Mouse (Mus musculus) MEL (cell line): ENCODE data around the gene Zfp51. TPM values are rescaled to one million over a fixed set of nuclear protein-coding genes. Genes with fewer than 3 reads are reported as not detected.
A peak's percentile ranks its signal among the peaks of the same experiment; 100 is the strongest.

ENCODE experiments used
- DNase-seq: peaks from one replicate; pipeline ENCODE4 v3.0.0; 2011; ENCODE audit warnings: low read depth, low spot score
- H3K27ac ChIP-seq: 2 replicates; pipeline ENCODE4 v1.5.1; 2012; ENCODE audit warnings: low read depth, mild to moderate bottlenecking, control low read depth, low read length, moderate library complexity; ENCODE audit not compliant: control insufficient read depth
- H3K27me3 ChIP-seq, 2 experiments: fragments of 150-350 bp in 1 of 2; sonication (generic) in 1 of 2; 2 replicates each; pipeline ENCODE4 v1.6.1; 2012; ENCODE audit warnings: low read length in 2 of 2, mild to moderate bottlenecking in 2 of 2, improper control_type of control experiment in 1 of 2, moderate library complexity in 1 of 2; ENCODE audit not compliant: insufficient read depth in 2 of 2, control insufficient read depth in 1 of 2
- H3K36me3 ChIP-seq, 2 experiments: 2 replicates each; pipeline ENCODE4 v1.6.1; 2012 to 2014; ENCODE audit warnings: low read length in 2 of 2, improper control_type of control experiment in 1 of 2, inconsistent platforms in 1 of 2, mild to moderate bottlenecking in 1 of 2; ENCODE audit not compliant: insufficient read depth in 2 of 2, control insufficient read depth in 1 of 2
- H3K4me1 ChIP-seq, 2 experiments: fragments of 150-350 bp in 1 of 2; sonication (generic) in 1 of 2; 2 replicates each; pipeline ENCODE4 v1.6.1; 2012; ENCODE audit warnings: low read length in 2 of 2, improper control_type of control experiment in 1 of 2, mild to moderate bottlenecking in 1 of 2; ENCODE audit not compliant: insufficient read depth in 2 of 2, control insufficient read depth in 1 of 2
- H3K4me3 ChIP-seq, 2 experiments: fragments of 150-350 bp in 1 of 2; sonication (generic) in 1 of 2; 2 replicates each; pipeline ENCODE4 v1.5.1; 2012; ENCODE audit warnings: low read depth in 2 of 2, low read length in 2 of 2, mild to moderate bottlenecking in 2 of 2, moderate library complexity in 2 of 2, control low read depth in 1 of 2, improper control_type of control experiment in 1 of 2; ENCODE audit not compliant: control insufficient read depth in 1 of 2, insufficient read depth in 1 of 2
- H3K79me2 ChIP-seq: 2 replicates; pipeline ENCODE4 v1.6.1; 2012; ENCODE audit warnings: mild to moderate bottlenecking, low read length, moderate library complexity; ENCODE audit not compliant: control insufficient read depth, poor library complexity, insufficient read depth
- H3K9ac ChIP-seq: 2 replicates; pipeline ENCODE4 v1.6.1; 2012; ENCODE audit warnings: low read depth, mild to moderate bottlenecking, control low read depth, low read length, moderate library complexity; ENCODE audit not compliant: control insufficient read depth, poor library complexity, severe bottlenecking
- H3K9me3 ChIP-seq: fragments of 150-350 bp; sonication (generic); replicated peaks from 2 replicates; pipeline ENCODE4 v1.6.1; 2012; ENCODE audit warnings: mild to moderate bottlenecking, low read length, improper control_type of control experiment, moderate library complexity; ENCODE audit not compliant: insufficient read depth
- BHLHE40 ChIP-seq: IDR thresholded peaks from 2 replicates; pipeline ENCODE4 v1.6.1; 2012; ENCODE audit warnings: low read depth, mild to moderate bottlenecking, inconsistent platforms, low read length, improper control_type of control experiment, borderline replicate concordance
- CTCF ChIP-seq, 3 experiments: IDR thresholded peaks in 2 of 3; conservative IDR thresholded peaks in 1 of 3; 2 replicates each; pipeline ENCODE4 v1.5.1; 2011 to 2012; ENCODE audit warnings: low read length in 3 of 3, low read depth in 2 of 3, mild to moderate bottlenecking in 2 of 3, improper control_type of control experiment in 1 of 3, inconsistent platforms in 1 of 3, mixed read lengths in 1 of 3, moderate library complexity in 1 of 3; ENCODE audit not compliant: control insufficient read depth in 1 of 3, insufficient read depth in 1 of 3, poor library complexity in 1 of 3, severe bottlenecking in 1 of 3
- GABPA ChIP-seq: IDR thresholded peaks from 2 replicates; pipeline ENCODE4 v1.6.1; 2012; ENCODE audit warnings: low read depth, mild to moderate bottlenecking, inconsistent platforms, low read length, improper control_type of control experiment, moderate library complexity
- MAFK ChIP-seq: IDR thresholded peaks from 2 replicates; pipeline ENCODE4 v1.6.1; 2011; ENCODE audit warnings: low read depth, mild to moderate bottlenecking, low read length, improper control_type of control experiment, borderline replicate concordance
- MAZ ChIP-seq: IDR thresholded peaks from 2 replicates; pipeline ENCODE4 v1.6.1; 2012; ENCODE audit warnings: low read depth, mild to moderate bottlenecking, inconsistent platforms, low read length, improper control_type of control experiment
- MEF2A ChIP-seq: IDR thresholded peaks from 2 replicates; pipeline ENCODE4 v1.6.1; 2014; ENCODE audit warnings: low read depth, mild to moderate bottlenecking, inconsistent platforms, low read length, improper control_type of control experiment; ENCODE audit not compliant: poor library complexity, insufficient replicate concordance, severe bottlenecking; ENCODE audit errors: extremely low read depth
- MXI1 ChIP-seq: IDR thresholded peaks from 2 replicates; pipeline ENCODE4 v1.6.1; 2011; ENCODE audit warnings: mild to moderate bottlenecking, low read depth, low read length, improper control_type of control experiment
- MYB ChIP-seq: IDR thresholded peaks from 2 replicates; pipeline ENCODE4 v1.6.1; 2011; ENCODE audit warnings: mild to moderate bottlenecking, low read depth, low read length, improper control_type of control experiment
- NELFE ChIP-seq: IDR thresholded peaks from 2 replicates; pipeline ENCODE4 v1.6.1; 2011; ENCODE audit warnings: low read depth, low read length, improper control_type of control experiment
- NRF1 ChIP-seq: IDR thresholded peaks from 2 replicates; pipeline ENCODE4 v1.6.1; 2014; ENCODE audit warnings: low read depth, mild to moderate bottlenecking, inconsistent platforms, low read length, improper control_type of control experiment, moderate library complexity; ENCODE audit not compliant: poor library complexity, insufficient read depth, severe bottlenecking
- POLR2AphosphoS2 ChIP-seq: IDR thresholded peaks from 2 replicates; pipeline ENCODE4 v1.6.1; 2011; ENCODE audit warnings: low read length, improper control_type of control experiment
- RAD21 ChIP-seq: IDR thresholded peaks from 2 replicates; pipeline ENCODE4 v1.6.1; 2011; ENCODE audit warnings: mild to moderate bottlenecking, low read depth, low read length, improper control_type of control experiment
- SMC3 ChIP-seq: IDR thresholded peaks from 2 replicates; pipeline ENCODE4 v1.6.1; 2011; ENCODE audit warnings: low read depth, low read length, improper control_type of control experiment
- TAL1 ChIP-seq: IDR thresholded peaks from 2 replicates; pipeline ENCODE4 v1.6.1; 2012; ENCODE audit warnings: mild to moderate bottlenecking, inconsistent platforms, low read length, moderate library complexity, mixed read lengths
- TBP ChIP-seq: IDR thresholded peaks from 2 replicates; pipeline ENCODE4 v1.8.0; 2011; ENCODE audit warnings: low read depth, low read length, improper control_type of control experiment
- USF1 ChIP-seq: IDR thresholded peaks from 2 replicates; pipeline ENCODE4 v1.6.1; 2014; ENCODE audit warnings: low read depth, mild to moderate bottlenecking, inconsistent platforms, low read length, improper control_type of control experiment, moderate library complexity
- USF2 ChIP-seq, 2 experiments: IDR thresholded peaks; 2 replicates each; pipeline ENCODE4 v1.6.1; 2011 to 2012; ENCODE audit warnings: improper control_type of control experiment in 2 of 2, low read length in 2 of 2, borderline replicate concordance in 1 of 2, inconsistent platforms in 1 of 2, low read depth in 1 of 2, mild to moderate bottlenecking in 1 of 2; ENCODE audit not compliant: insufficient read depth in 1 of 2
- ZC3H11A ChIP-seq: IDR thresholded peaks from 2 replicates; pipeline ENCODE4 v1.6.1; 2012; ENCODE audit warnings: low read depth, mild to moderate bottlenecking, inconsistent platforms, low read length, improper control_type of control experiment
- ZMIZ1 ChIP-seq: IDR thresholded peaks from 2 replicates; pipeline ENCODE4 v1.6.1; 2012; ENCODE audit warnings: low read depth, mild to moderate bottlenecking, inconsistent platforms, low read length, improper control_type of control experiment, moderate library complexity
- ZNF384 ChIP-seq: IDR thresholded peaks from 2 replicates; pipeline ENCODE4 v1.6.1; 2012; ENCODE audit warnings: low read depth, mild to moderate bottlenecking, inconsistent platforms, low read length, improper control_type of control experiment
- polyA plus RNA-seq, 2 experiments: library from polyadenylated mRNA; stranded (reverse) in 1 of 2; unstranded in 1 of 2; fragments of >175 nt in 1 of 2; fragments of >200 nt in 1 of 2; gene quantifications; 2 replicates each; pipeline versions ENCODE4 v1.2.1 to v1.2.4; 2012; ENCODE audit warnings: low replicate concordance in 2 of 2, low read depth in 1 of 2; ENCODE audit not compliant: insufficient read length in 2 of 2, insufficient read depth in 1 of 2, missing spikeins in 1 of 2
- total RNA-seq: library from RNA; depleted of rRNA; stranded (reverse); fragments of 300-350 nt; gene quantifications from 2 replicates; pipeline ENCODE4 v1.2.3, GENCODE M21; 2012

Gene Zfp51
- total and polyA plus RNA-seq, 3 experiments, result 3.5 to 5.5 TPM; not detected in 1

DNA sequence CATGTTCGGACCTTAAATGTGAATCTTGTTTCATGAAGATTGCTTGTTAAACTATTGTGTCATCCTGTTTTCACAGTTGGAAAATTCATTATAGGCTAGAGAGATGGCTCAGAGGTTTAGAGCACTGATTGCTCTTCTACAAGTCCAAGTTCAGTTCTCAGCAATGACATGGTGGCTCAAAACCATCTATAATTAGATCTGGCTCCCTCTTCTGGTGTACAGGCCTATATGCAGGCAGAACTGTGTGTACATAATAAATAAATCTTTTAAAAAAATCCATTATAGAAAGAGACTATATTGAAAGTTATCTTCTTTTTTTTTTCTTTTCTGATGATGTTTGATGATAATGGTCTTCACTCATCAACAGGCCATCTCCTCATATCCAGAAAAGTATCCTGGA is 54.4 kb downstream of the Zfp51 start:
- peak; percentile 53 for DNase-seq
- Histone ChIP-seq H3K4me3 (no peak overlapping the region), H3K9ac (no peak overlapping the region), H3K27me3 (no peaks in the 10 kb centered on the region), H3K36me3 (peaks cover 0 to 2% of the 10 kb centered on the region in 2 experiments; a peak in 1 of 4 replicates), H3K4me1 (0 out of 4 replicates have a peak, but pooled peaks cover 0 to 2% of the 10 kb centered on the region in 2 experiments), H3K9me3 (no peaks in the 10 kb centered on the region), H3K27ac (no peak overlapping the region), H3K79me2 (no peaks in the 10 kb centered on the region)
- TF ChIP-seq BHLHE40 (no peak), MXI1 (no peak), ZC3H11A (peak; percentile 47), NELFE (no peak), CTCF (IDR thresholded peaks at IDR 0.05 in 2 of 3, conservative IDR thresholded peaks at IDR 0.05 in 1 of 3; ENCODE audit: control insufficient read depth in 1 of 3, insufficient read depth in 1 of 3, low read depth in 2 of 3, low read length in 3 of 3, poor library complexity in 1 of 3, severe bottlenecking in 1 of 3) (peak; percentile 6 to 59 (median 40); a peak in 4 of 6 replicates), TBP (no peak), POLR2AphosphoS2 (no peak), RAD21 (peak; percentile 55), ZNF384 (0 out of 2 replicates have a peak, but pooled peaks have one; percentile 19), SMC3 (peak; percentile 63), NRF1 (no peak)

DNA sequence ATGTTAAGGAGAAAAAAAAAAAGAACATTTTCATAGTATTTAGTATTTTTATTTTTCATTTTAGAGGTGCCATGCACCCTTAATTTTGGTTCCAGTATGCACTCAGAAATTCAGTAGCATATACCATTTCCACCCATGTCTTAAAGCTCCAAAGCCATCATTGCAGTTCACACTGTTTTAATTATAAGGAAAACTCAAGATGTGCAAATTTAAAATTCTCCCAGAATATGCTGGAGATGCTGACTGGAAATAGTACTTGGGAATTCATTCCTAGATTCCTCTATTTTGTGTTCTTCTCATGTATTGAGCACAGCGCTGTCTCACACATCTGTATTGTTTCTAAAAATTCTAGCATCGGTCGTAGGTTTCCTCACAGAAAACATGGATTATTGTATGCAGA is 56.1 kb downstream of the Zfp51 start:
- H3K36me3 ChIP-seq, result peaks cover 0 to 2% of the 10 kb centered on the region in 2 experiments; a peak in 1 of 4 replicates

DNA sequence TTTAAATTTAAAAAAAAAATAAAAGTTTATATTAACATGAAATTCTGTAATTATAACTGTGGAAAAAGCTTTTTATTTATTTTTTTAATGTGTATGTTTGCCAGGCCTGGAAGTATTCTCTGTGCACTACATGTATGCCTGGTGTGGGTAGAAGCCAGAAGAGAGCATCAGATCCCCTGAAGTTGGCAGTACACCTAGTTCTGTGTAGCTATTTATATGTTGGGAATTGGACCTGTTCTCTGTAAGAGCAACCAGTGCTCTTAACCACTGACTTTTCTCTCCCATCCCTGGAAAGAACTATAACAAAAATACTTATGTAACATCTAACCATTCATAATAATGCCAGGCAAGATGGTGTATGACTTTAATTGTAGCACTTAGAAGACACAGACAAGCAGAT is 59.6 kb downstream of the Zfp51 start:
- no peaks in the 10 kb centered on the region for H3K79me2 ChIP-seq
- 0 out of 4 replicates have a peak, but pooled peaks cover 0 to 2% of the 10 kb centered on the region in 2 experiments for H3K4me1 ChIP-seq
- H3K9ac ChIP-seq, result no peak overlapping the region
- no peak for DNase-seq
- H3K36me3 ChIP-seq, result peaks cover 0 to 2% of the 10 kb centered on the region in 2 experiments; a peak in 1 of 4 replicates
- H3K27ac ChIP-seq, result no peak overlapping the region
- TF ChIP-seq NELFE (no peak), USF2 (IDR thresholded peaks at IDR 0.05; ENCODE audit: borderline replicate concordance in 1 of 2, insufficient read depth in 1 of 2, low read depth in 1 of 2, low read length in 2 of 2) (no peak), MAZ (no peak)
- no peak overlapping the region for H3K4me3 ChIP-seq
- H3K9me3 ChIP-seq, result no peaks in the 10 kb centered on the region
- H3K27me3 ChIP-seq, result no peaks in the 10 kb centered on the region

More for the DNA sequence above, 56.1 kb downstream of the Zfp51 start:
- Histone ChIP-seq H3K4me1 (0 out of 4 replicates have a peak, but pooled peaks cover 0 to 2% of the 10 kb centered on the region in 2 experiments), H3K9ac (no peak overlapping the region), H3K27me3 (no peaks in the 10 kb centered on the region), H3K79me2 (no peaks in the 10 kb centered on the region), H3K9me3 (no peaks in the 10 kb centered on the region), H3K27ac (no peak overlapping the region), H3K4me3 (no peak overlapping the region)
- no peak for DNase-seq
- no peak for TF ChIP-seq TAL1
- TF ChIP-seq GABPA, result no peak
- no peak for TF ChIP-seq MAFK
- TF ChIP-seq MYB, result no peak
- no peak for TF ChIP-seq MEF2A
- TF ChIP-seq USF1, result no peak
- TF ChIP-seq ZMIZ1, result no peak
